Mouse (Mus musculus): Measurements from ENCODE around the gene Plau.

Plau gene

GRCm38 (mm10) chr14:20844671-20845576, 8.5 kb downstream of the Plau start:
- DNase-seq (ENCODE audit: low spot score in 2 of 2): peak in 1 of 2 experiments; percentile 38

- peak; percentile 56 to 70 for DNase-seq (ENCODE audit: low spot score in 2 of 2)
Measured at GRCm38 (mm10) chr14:20845577-20846088, 9.2 kb downstream of the Plau start.

- DNase-seq (ENCODE audit: low spot score in 2 of 2): peak in 1 of 2 experiments; percentile 52
Measured at GRCm38 (mm10) chr14:20846214-20846613, 9.8 kb downstream of the Plau start.

- DNase-seq (ENCODE audit: low spot score in 2 of 2): no peak
Measured at GRCm38 (mm10) chr14:20847637-20848129, 11.2 kb downstream of the Plau start.

- DNase-seq (ENCODE audit: low spot score in 2 of 2): no peak
Measured at GRCm38 (mm10) chr14:20849753-20850152, 13.3 kb downstream of the Plau start.

GRCm38 (mm10) chr14:20850498-20850897, 14.0 kb downstream of the Plau start:
- no peak for DNase-seq (ENCODE audit: low spot score in 2 of 2)

- no peak for DNase-seq (ENCODE audit: low spot score in 2 of 2)
Measured at GRCm38 (mm10) chr14:20851776-20852175, 15.3 kb downstream of the Plau start.

- no peak for DNase-seq (ENCODE audit: low spot score in 2 of 2)
Measured at GRCm38 (mm10) chr14:20861152-20861551, 24.7 kb downstream of the Plau start.

- DNase-seq (ENCODE audit: low spot score in 2 of 2): no peak
Measured at GRCm38 (mm10) chr14:20861559-20861958, 25.1 kb downstream of the Plau start.

- DNase-seq (ENCODE audit: low spot score in 2 of 2): no peak
Measured at GRCm38 (mm10) chr14:20863306-20864065, 27.0 kb downstream of the Plau start.

GRCm38 (mm10) chr14:20864192-20864591, 27.7 kb downstream of the Plau start:
- DNase-seq (ENCODE audit: low spot score in 2 of 2): no peak

- no peak for DNase-seq (ENCODE audit: low spot score in 2 of 2)
Measured at GRCm38 (mm10) chr14:20865604-20866003, 29.1 kb downstream of the Plau start.

GRCm38 (mm10) chr14:20866365-20866764, 29.9 kb downstream of the Plau start:
- DNase-seq (ENCODE audit: low spot score in 2 of 2): no peak

- DNase-seq (ENCODE audit: low spot score in 2 of 2): no peak
Measured at GRCm38 (mm10) chr14:20870110-20870509, 33.6 kb downstream of the Plau start.

- DNase-seq (ENCODE audit: low spot score in 2 of 2): peak; percentile 77 to 81
Measured at GRCm38 (mm10) chr14:20871495-20871894, 35.0 kb downstream of the Plau start.

- peak; percentile 53 to 88 for DNase-seq (ENCODE audit: low spot score in 2 of 2)
Measured at GRCm38 (mm10) chr14:20873307-20873706, 36.8 kb downstream of the Plau start.

GRCm38 (mm10) chr14:20873931-20874330, 37.5 kb downstream of the Plau start:
- DNase-seq (ENCODE audit: low spot score in 2 of 2): no peak

GRCm38 (mm10) chr14:20884691-20885090, 48.2 kb downstream of the Plau start:
- no peak for DNase-seq (ENCODE audit: low spot score in 2 of 2)

- DNase-seq (ENCODE audit: low spot score in 2 of 2): peak; percentile 49 to 73
Measured at GRCm38 (mm10) chr14:20885091-20885888, 48.8 kb downstream of the Plau start.

- DNase-seq (ENCODE audit: low spot score in 2 of 2): peak in 1 of 2 experiments; percentile 17
Measured at GRCm38 (mm10) chr14:20886266-20886665, 49.8 kb downstream of the Plau start.

- DNase-seq (ENCODE audit: low spot score in 2 of 2): no peak
Measured at GRCm38 (mm10) chr14:20887541-20888085, 51.2 kb downstream of the Plau start.

Data from heart, adult 9 months (tissue).